15 mouse cellular contexts compared by ENCODE assay signal in genomic region chr8:79623351-79623750, GRCm38 (mm10).
"Had no signal": no experiment of that assay in that cellular context is flagged by ENCODE, and none has a peak within 500 bp of the region (broad histone marks: within the 10 kb centered on the region; RNA-seq: fewer than 3 reads in every experiment).

No protein-coding gene starts in this region.

- H3K9me3 ChIP-seq: limb, embryonic 12.5 days; liver, embryonic 13.5 days; midbrain, embryonic 10.5 days; neural tube, embryonic 12.5 days had no signal

- H3K4me3 ChIP-seq: layer of hippocampus, adult 2 months; limb, embryonic 12.5 days; liver, embryonic 13.5 days; midbrain, embryonic 10.5 days; myocyte; neural tube, embryonic 12.5 days had no signal

- DNase-seq: kidney, postnatal 25 days; liver; liver, embryonic 13.5 days; liver, postnatal 0 days; lung, postnatal 36 days; midbrain, embryonic 14.5 days; thymus, adult 2 months; thymus, postnatal 25 days had no signal

- H3K9ac ChIP-seq: limb, embryonic 12.5 days; liver, embryonic 13.5 days; liver, postnatal 0 days; neural tube, embryonic 12.5 days had no signal

- H3K36me3 ChIP-seq: limb, embryonic 12.5 days; liver, embryonic 13.5 days; midbrain, embryonic 10.5 days; neural tube, embryonic 12.5 days had no signal

- H3K4me1 ChIP-seq: limb, embryonic 12.5 days had no signal

- H3K27ac ChIP-seq: layer of hippocampus, adult 2 months; limb, embryonic 12.5 days; liver, embryonic 13.5 days; midbrain, embryonic 10.5 days; neural tube, embryonic 12.5 days; stomach, postnatal 0 days had no signal

- H3K27me3 ChIP-seq: limb, embryonic 12.5 days; liver, embryonic 13.5 days; neural tube, embryonic 12.5 days had no signal

- ATAC-seq: intestine, postnatal 0 days; liver, postnatal 0 days had no signal

- H3K4me2 ChIP-seq: limb, embryonic 12.5 days; liver, embryonic 13.5 days; neural tube, embryonic 12.5 days had no signal
